Mouse (Mus musculus) thymus, adult 2 months (tissue): ENCODE data around the gene Rtp3.

Experiments
- CTCF ChIP-seq: fragments of 200-500 bp; IDR thresholded peaks from 2 replicates; pipeline ENCODE4 v1.5.1; 2012; ENCODE audit warnings: mild to moderate bottlenecking, control low read depth, low read length, moderate library complexity, borderline replicate concordance; ENCODE audit not compliant: control insufficient read depth, poor library complexity, insufficient read depth; ENCODE audit errors: extremely low read depth
- POLR2A ChIP-seq: fragments of 200-500 bp; IDR thresholded peaks from 2 replicates; pipeline ENCODE4 v1.6.1; 2012; ENCODE audit warnings: mild to moderate bottlenecking, low read length, control low read depth, moderate library complexity; ENCODE audit not compliant: control insufficient read depth, poor library complexity, insufficient read depth; ENCODE audit errors: extremely low read depth

GRCm38 (mm10) chr9:111033717-111034116 is 43.3 kb upstream of the Rtp3 start:
- TF ChIP-seq CTCF (no peak), POLR2A (no peak)
